Mouse (Mus musculus) megakaryocyte, embryonic 14.5 days (primary cell): Measurements from ENCODE around the gene Lrrc8a. TPM values are rescaled to one million over a fixed set of nuclear protein-coding genes. Genes with fewer than 3 reads are reported as not detected.
A peak's percentile ranks its signal among the peaks of the same experiment; 100 is the strongest.

Experiments
- H3K27me3 ChIP-seq: replicated peaks from 2 replicates; pipeline ENCODE3; 2012; ENCODE audit warnings: inconsistent platforms
- H3K36me3 ChIP-seq: replicated peaks from 2 replicates; pipeline ENCODE3; 2012; ENCODE audit warnings: low read length, inconsistent platforms, mixed read lengths
- H3K4me1 ChIP-seq: 2 replicates; pipeline ENCODE4 v1.6.1; 2012; ENCODE audit warnings: inconsistent platforms
- H3K4me3 ChIP-seq: replicated peaks from 2 replicates; pipeline ENCODE3; 2012; ENCODE audit warnings: moderate library complexity, mild to moderate bottlenecking, inconsistent platforms
- H3K9me3 ChIP-seq: 2 replicates; pipeline ENCODE4 v1.6.1; 2012; ENCODE audit warnings: inconsistent platforms
- FLI1 ChIP-seq: IDR thresholded peaks from 2 replicates; pipeline ENCODE4 v1.6.1; 2012; ENCODE audit warnings: low read length, inconsistent platforms, mixed read lengths
- GATA1 ChIP-seq: IDR thresholded peaks from 3 replicates; pipeline ENCODE4 v1.6.1; 2012; ENCODE audit warnings: mixed read lengths, low read length, inconsistent platforms, borderline replicate concordance
- polyA plus RNA-seq: library from polyadenylated mRNA; stranded (reverse); fragments of >175 nt; gene quantifications from 2 replicates; pipeline ENCODE4 v1.2.3, GENCODE M21; 2012; ENCODE audit warnings: low replicate concordance; ENCODE audit not compliant: insufficient read depth

Lrrc8a gene
- polyA plus RNA-seq, 1 experiment, result 5.1 TPM

- H3K27me3 ChIP-seq, result peaks cover 17% of the 10 kb centered on the region
- H3K36me3 ChIP-seq, result no peaks in the 10 kb centered on the region
- peaks cover 51% of the 10 kb centered on the region for H3K4me1 ChIP-seq
These were observed 30.1 kb upstream of the Lrrc8a start for GRCm38 (mm10) chr2:30207401-30207800.

GRCm38 (mm10) chr2:30207886-30208285 lies 29.6 kb upstream of the Lrrc8a start:
- Histone ChIP-seq H3K4me3 (no peak overlapping the region), H3K9me3 (no peaks in the 10 kb centered on the region), H3K4me1 (peaks cover 49% of the 10 kb centered on the region), H3K36me3 (no peaks in the 10 kb centered on the region), H3K27me3 (peaks cover 17% of the 10 kb centered on the region)
- TF ChIP-seq GATA1 (no peak), FLI1 (no peak)

More at GRCm38 (mm10) chr2:30207401-30207800, 30.1 kb upstream of the Lrrc8a start:
- no peak for TF ChIP-seq GATA1
- TF ChIP-seq FLI1, result no peak
- Histone ChIP-seq H3K4me3 (no peak overlapping the region), H3K9me3 (no peaks in the 10 kb centered on the region)

- Histone ChIP-seq H3K9me3 (no peaks in the 10 kb centered on the region), H3K36me3 (no peaks in the 10 kb centered on the region), H3K4me1 (peaks cover 30% of the 10 kb centered on the region), H3K27me3 (peaks cover 15% of the 10 kb centered on the region), H3K4me3 (no peak overlapping the region)
- TF ChIP-seq GATA1, result no peak
- TF ChIP-seq FLI1, result no peak
These were observed 25.9 kb upstream of the Lrrc8a start for GRCm38 (mm10) chr2:30211408-30212168.

GRCm38 (mm10) chr2:30212169-30212545 lies 25.4 kb upstream of the Lrrc8a start:
- Histone ChIP-seq H3K9me3 (no peaks in the 10 kb centered on the region), H3K4me3 (no peak overlapping the region), H3K4me1 (peaks cover 24% of the 10 kb centered on the region), H3K27me3 (peaks cover 14% of the 10 kb centered on the region), H3K36me3 (no peaks in the 10 kb centered on the region)
- no peak for TF ChIP-seq GATA1
- TF ChIP-seq FLI1, result no peak

- peaks cover 3% of the 10 kb centered on the region for H3K9me3 ChIP-seq
- H3K27me3 ChIP-seq, result peaks cover 11% of the 10 kb centered on the region
- peak overlapping the region; percentile 69 for H3K4me3 ChIP-seq
- TF ChIP-seq FLI1 (no peak), GATA1 (no peak)
- peaks cover 16% of the 10 kb centered on the region for H3K4me1 ChIP-seq
- no peaks in the 10 kb centered on the region for H3K36me3 ChIP-seq
These were observed 24.6 kb upstream of the Lrrc8a start for GRCm38 (mm10) chr2:30212951-30213350.

- no peak for TF ChIP-seq FLI1
- TF ChIP-seq GATA1, result no peak
- peaks cover 4% of the 10 kb centered on the region for H3K9me3 ChIP-seq
- H3K36me3 ChIP-seq, result no peaks in the 10 kb centered on the region
- H3K27me3 ChIP-seq, result peaks cover 6% of the 10 kb centered on the region
- no peak overlapping the region for H3K4me3 ChIP-seq
- H3K4me1 ChIP-seq, result peaks cover 13% of the 10 kb centered on the region
These were observed 22.8 kb upstream of the Lrrc8a start for GRCm38 (mm10) chr2:30214745-30215144.

- Histone ChIP-seq H3K4me1 (peaks cover 13% of the 10 kb centered on the region), H3K9me3 (peaks cover 4% of the 10 kb centered on the region), H3K4me3 (no peak overlapping the region), H3K36me3 (no peaks in the 10 kb centered on the region), H3K27me3 (peaks cover 5% of the 10 kb centered on the region)
- TF ChIP-seq FLI1, result no peak
- TF ChIP-seq GATA1, result no peak
These were observed 22.0 kb upstream of the Lrrc8a start for GRCm38 (mm10) chr2:30215493-30215892.

- Histone ChIP-seq H3K4me1 (peaks cover 13% of the 10 kb centered on the region), H3K27me3 (peaks cover 2% of the 10 kb centered on the region), H3K4me3 (no peak overlapping the region), H3K36me3 (no peaks in the 10 kb centered on the region), H3K9me3 (peaks cover 4% of the 10 kb centered on the region)
- TF ChIP-seq GATA1 (no peak), FLI1 (no peak)
These were observed 21.2 kb upstream of the Lrrc8a start for GRCm38 (mm10) chr2:30216293-30216692.

GRCm38 (mm10) chr2:30235593-30235992 lies 1.9 kb upstream of the Lrrc8a start:
- TF ChIP-seq GATA1 (no peak), FLI1 (no peak)

GRCm38 (mm10) chr2:30236426-30237198 lies 903 bp upstream of the Lrrc8a start:
- peaks cover 17% of the 10 kb centered on the region for H3K36me3 ChIP-seq
- no peaks in the 10 kb centered on the region for H3K27me3 ChIP-seq
- H3K9me3 ChIP-seq, result peaks cover 22% of the 10 kb centered on the region
- no peak for TF ChIP-seq FLI1
- TF ChIP-seq GATA1, result no peak
- H3K4me1 ChIP-seq, result peaks cover 49% of the 10 kb centered on the region
- peak overlapping the region; percentile 96 for H3K4me3 ChIP-seq

More at GRCm38 (mm10) chr2:30235593-30235992, 1.9 kb upstream of the Lrrc8a start:
- no peak overlapping the region for H3K4me3 ChIP-seq
- H3K4me1 ChIP-seq, result peaks cover 39% of the 10 kb centered on the region
- no peaks in the 10 kb centered on the region for H3K27me3 ChIP-seq
- H3K9me3 ChIP-seq, result peaks cover 32% of the 10 kb centered on the region
- H3K36me3 ChIP-seq, result peaks cover 7% of the 10 kb centered on the region
